Mouse (Mus musculus) intestine, embryonic 14.5 days (tissue): ENCODE data around the gene Lpin2. TPM values are rescaled to one million over a fixed set of nuclear protein-coding genes. Genes with fewer than 3 reads are reported as not detected.

Experiments
- ATAC-seq: fragments of 200-750 bp; cut with Nextera tagmentation; replicated peaks from 2 replicates; pipeline ENCODE4 v1.8.0; 2017; ENCODE audit warnings: low read depth, moderate number of reproducible peaks, moderate TSS enrichment, moderate library complexity; ENCODE audit not compliant: low FRiP score, low TSS enrichment
- DNase-seq: peaks from one replicate; pipeline ENCODE4 v3.0.0-alpha.2; 2018; ENCODE audit warnings: low spot score
- H3K27ac ChIP-seq: fragments of 300-500 bp; sonication (generic); 2 replicates; pipeline ENCODE4 v1.5.1; 2014; ENCODE audit warnings: low read depth, mild to moderate bottlenecking, control low read depth
- H3K27me3 ChIP-seq: fragments of 300-500 bp; sonication (generic); replicated peaks from 2 replicates; pipeline ENCODE4 v1.6.1; 2014; ENCODE audit warnings: low read length, control low read depth; ENCODE audit not compliant: control insufficient read depth, insufficient read depth
- H3K36me3 ChIP-seq: fragments of 300-500 bp; sonication (generic); 2 replicates; pipeline ENCODE4 v1.6.1; 2014; ENCODE audit warnings: low read length, control low read depth; ENCODE audit not compliant: control insufficient read depth, insufficient read depth
- H3K4me1 ChIP-seq: fragments of 300-500 bp; sonication (generic); replicated peaks from 2 replicates; pipeline ENCODE4 v1.6.1; 2014; ENCODE audit warnings: low read length, control low read depth, mixed read lengths; ENCODE audit not compliant: control insufficient read depth, insufficient read depth
- H3K4me2 ChIP-seq: fragments of 300-500 bp; sonication (generic); 2 replicates; pipeline ENCODE4 v1.6.1; 2014; ENCODE audit warnings: low read length
- H3K4me3 ChIP-seq: fragments of 300-500 bp; sonication (generic); 2 replicates; pipeline ENCODE4 v1.5.1; 2014; ENCODE audit warnings: low read depth, low read length, control low read depth, mixed read lengths
- H3K9ac ChIP-seq: fragments of 300-500 bp; sonication (generic); 2 replicates; pipeline ENCODE4 v1.6.1; 2014; ENCODE audit warnings: mild to moderate bottlenecking, low read length
- H3K9me3 ChIP-seq: fragments of 300-500 bp; sonication (generic); 2 replicates; pipeline ENCODE4 v1.6.1; 2016; ENCODE audit warnings: low read length, control low read depth; ENCODE audit not compliant: control insufficient read depth
- WGBS: fragments of 180-500 bp; shearing (Covaris S2); extraction: QIAGEN DNeasy Blood & Tissue Kit; methylation state at CpG from one replicate; pipeline ENCODE4 v1.1.7; 2014; 5-methylcytosine and 5-hydroxymethylcytosine counted together
- polyA plus RNA-seq: library from polyadenylated mRNA; unstranded; fragments of >200 nt; fragmentation: Nextera tagmentation; extraction: Ambion mirVana; gene quantifications from 2 replicates; pipeline ENCODE4 v1.2.1, GENCODE M21; 2014

Lpin2 gene
- polyA plus RNA-seq, 1 experiment from 2014 or later = 27.3 TPM

DNA sequence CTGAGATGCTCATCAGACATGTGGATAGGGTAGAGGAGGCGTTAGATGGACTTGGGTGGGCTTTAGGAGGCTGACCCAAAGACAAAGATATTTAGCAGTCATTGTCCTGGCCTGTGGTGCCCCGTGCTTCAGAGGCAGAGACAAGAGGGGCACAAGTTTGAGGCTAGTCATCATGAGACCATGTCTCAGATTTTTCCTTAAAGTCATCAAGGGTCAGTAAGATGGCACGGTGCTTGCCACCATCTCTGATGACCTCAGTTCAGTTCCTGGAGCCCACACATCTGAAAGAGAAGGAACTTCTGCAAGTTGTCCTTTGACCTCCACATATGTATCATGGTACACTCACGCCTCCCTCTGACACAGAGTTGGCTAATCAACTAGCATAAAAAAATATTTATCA, 39.2 kb upstream of the Lpin2 start:
- Histone ChIP-seq H3K27ac (no peak overlapping the region), H3K4me2 (no peak overlapping the region), H3K9me3 (no peaks in the 10 kb centered on the region), H3K4me1 (no peaks in the 10 kb centered on the region), H3K9ac (no peak overlapping the region), H3K27me3 (no peaks in the 10 kb centered on the region), H3K4me3 (no peak overlapping the region), H3K36me3 (no peaks in the 10 kb centered on the region)
- 83% methylated on average over 4 of the region's 4 CpGs for WGBS
- ATAC-seq (no peak), DNase-seq (no peak)

DNA sequence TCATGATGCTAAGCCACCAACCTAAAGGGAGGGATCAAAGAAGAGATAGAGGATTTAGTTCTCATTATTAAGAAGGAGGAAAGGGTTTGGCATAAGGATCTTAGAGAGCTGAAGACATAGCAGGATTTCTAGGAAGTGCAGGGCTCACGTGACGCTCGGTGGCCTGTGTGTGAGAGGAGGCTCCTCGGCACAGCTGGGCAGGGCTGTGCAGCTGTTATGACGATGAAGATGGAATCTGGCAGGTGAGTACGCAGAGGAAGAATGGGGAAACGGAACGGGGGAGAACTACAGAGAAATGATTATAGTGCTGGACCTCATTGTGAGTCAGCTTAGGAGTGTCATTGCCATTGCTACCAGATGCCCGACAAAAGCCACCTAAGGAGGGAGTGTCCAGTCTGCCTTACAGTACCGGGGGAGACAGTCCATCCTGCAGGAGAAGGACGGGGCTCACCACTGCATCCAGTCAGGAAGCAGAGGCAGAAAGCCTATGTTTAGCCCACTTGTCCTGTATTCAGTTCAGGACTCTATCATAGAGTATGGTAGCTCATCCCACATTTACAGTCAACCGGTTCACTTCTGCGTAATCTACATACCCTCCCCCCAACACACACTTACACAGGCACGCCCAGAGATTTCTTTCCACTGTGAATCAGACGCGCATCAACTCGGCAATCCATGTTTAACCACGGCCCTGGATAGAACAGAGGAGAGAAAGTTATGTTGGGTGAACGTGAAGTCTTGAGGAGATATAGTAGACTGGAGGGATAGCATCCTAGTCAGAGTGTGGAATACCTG, 37.8 kb upstream of the Lpin2 start:
- no peak overlapping the region for H3K27ac ChIP-seq
- ATAC-seq (no peak), DNase-seq (peak; percentile 32)
- H3K27me3 ChIP-seq = no peaks in the 10 kb centered on the region
- H3K36me3 ChIP-seq = no peaks in the 10 kb centered on the region
- no peak overlapping the region for H3K4me2 ChIP-seq
- H3K9ac ChIP-seq = no peak overlapping the region
- 83% methylated on average over 19 of the region's 19 CpGs for WGBS
- H3K4me1 ChIP-seq = no peaks in the 10 kb centered on the region
- H3K9me3 ChIP-seq = no peaks in the 10 kb centered on the region
- H3K4me3 ChIP-seq = no peak overlapping the region

DNA sequence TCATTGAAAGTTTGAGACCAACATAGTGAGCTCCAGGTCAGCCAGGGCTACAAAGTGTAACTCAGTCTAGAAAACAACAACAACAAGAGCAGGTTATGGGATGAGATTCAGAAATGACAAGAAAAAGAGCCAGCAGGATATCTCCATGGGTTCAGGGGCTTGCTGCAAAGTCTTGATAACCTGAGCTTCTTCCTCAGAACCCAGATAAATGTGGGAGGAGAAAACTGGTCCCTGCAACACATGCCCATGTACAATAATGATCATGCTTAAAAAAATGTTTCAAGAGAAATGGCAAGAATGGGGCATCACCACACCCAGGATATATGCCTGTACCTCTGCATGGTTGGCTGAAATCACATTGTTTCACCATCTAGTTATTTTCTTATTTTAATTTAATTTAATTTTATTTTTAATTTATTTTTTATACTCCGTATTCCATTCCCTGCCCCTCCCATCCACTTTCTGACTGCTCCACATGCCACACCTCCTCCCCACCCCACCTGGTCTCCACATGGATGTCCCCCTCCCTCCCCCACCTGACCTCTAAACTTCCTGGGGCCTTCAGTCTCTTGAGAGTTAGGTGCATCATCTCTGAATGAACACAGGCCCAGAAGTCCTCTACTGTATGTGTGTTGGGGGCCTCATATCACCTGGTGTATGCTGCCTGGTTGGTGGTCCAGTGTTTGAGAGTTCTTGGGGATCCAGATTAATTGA, 37.0 kb upstream of the Lpin2 start:
- DNase-seq = no peak

DNA sequence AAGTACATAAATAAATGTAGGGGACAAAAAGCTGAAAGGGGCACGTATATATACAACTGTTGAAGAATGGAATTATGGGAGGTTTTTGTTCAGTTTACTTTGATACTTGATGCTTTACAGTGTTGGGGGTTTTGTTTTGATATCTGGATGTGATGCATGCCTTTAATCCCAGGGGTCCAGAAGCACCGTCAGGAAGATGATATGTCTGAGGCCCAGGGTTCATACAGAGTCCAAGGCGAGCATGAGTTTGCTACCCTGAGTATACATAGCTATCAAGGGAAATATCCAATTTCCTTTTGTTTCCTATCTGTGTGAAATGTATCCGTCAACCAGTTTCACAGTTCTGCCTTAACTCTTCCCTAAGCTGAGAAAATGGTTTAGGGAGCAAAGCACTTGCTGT, 29.0 kb upstream of the Lpin2 start:
- no peak overlapping the region for H3K9ac ChIP-seq
- no peaks in the 10 kb centered on the region for H3K36me3 ChIP-seq
- H3K27me3 ChIP-seq = no peaks in the 10 kb centered on the region
- no peaks in the 10 kb centered on the region for H3K9me3 ChIP-seq
- 40% methylated on average over 4 of the region's 4 CpGs for WGBS
- H3K4me2 ChIP-seq = no peak overlapping the region
- no peak overlapping the region for H3K27ac ChIP-seq
- no peak overlapping the region for H3K4me3 ChIP-seq
- no peak for DNase-seq
- peaks cover 10% of the 10 kb centered on the region; the same call in 1 of the 2 replicates for H3K4me1 ChIP-seq
- no peak for ATAC-seq

More for the DNA sequence above, 37.0 kb upstream of the Lpin2 start:
- Histone ChIP-seq H3K4me2 (no peak overlapping the region), H3K9me3 (no peaks in the 10 kb centered on the region), H3K4me1 (no peaks in the 10 kb centered on the region), H3K27ac (no peak overlapping the region), H3K4me3 (no peak overlapping the region), H3K9ac (no peak overlapping the region), H3K36me3 (no peaks in the 10 kb centered on the region), H3K27me3 (no peaks in the 10 kb centered on the region)
- WGBS = 95% methylated on average over 1 of the region's 1 CpGs
- no peak for ATAC-seq

DNA sequence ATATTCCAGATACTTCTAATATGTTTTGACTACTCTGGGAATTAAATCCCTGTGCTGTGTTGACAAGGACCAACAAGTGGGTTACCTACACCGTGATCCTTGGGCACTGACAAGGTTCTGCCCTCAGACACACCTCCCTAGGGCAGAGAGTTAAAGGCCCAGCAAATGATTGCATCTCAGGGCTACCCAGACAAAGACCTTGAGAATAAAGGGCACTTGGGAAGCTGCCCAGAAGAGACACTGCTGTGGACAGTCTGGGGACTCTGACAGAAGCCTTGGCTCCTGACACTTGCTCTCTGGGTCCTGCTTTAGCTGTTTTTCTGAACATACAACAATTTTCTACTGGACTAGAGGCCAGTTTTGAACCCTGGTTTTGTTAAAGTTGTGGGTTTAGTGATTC, 27.1 kb upstream of the Lpin2 start:
- DNase-seq (no peak), ATAC-seq (no peak)
- no peak overlapping the region for H3K27ac ChIP-seq
- no peak overlapping the region for H3K4me2 ChIP-seq
- H3K27me3 ChIP-seq = no peaks in the 10 kb centered on the region
- 17% methylated on average over 1 of the region's 1 CpGs for WGBS
- H3K4me1 ChIP-seq = peaks cover 15% of the 10 kb centered on the region
- H3K9ac ChIP-seq = no peak overlapping the region
- no peaks in the 10 kb centered on the region for H3K36me3 ChIP-seq
- no peaks in the 10 kb centered on the region for H3K9me3 ChIP-seq
- H3K4me3 ChIP-seq = no peak overlapping the region

DNA sequence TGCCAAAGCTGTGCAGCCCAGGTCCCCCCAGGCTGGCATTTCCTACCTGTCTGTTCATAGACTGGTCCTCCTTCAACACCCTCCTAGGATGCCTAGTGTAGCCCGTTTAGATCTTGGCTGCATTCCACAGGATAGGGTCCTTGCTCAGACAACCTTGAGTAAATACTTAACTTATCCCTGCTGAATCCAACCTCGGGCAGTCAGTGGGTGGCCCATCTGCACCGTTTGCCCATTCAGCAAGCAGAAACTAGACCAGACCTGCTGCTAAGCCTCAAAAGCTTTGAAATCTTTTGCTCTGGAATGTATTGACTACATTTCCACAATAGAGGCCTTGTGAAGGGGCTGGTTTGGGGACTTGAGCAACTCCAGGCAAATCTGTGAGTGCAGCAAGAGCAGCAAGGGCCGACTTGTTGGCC, 23.2 kb upstream of the Lpin2 start:
- no peak overlapping the region for H3K4me3 ChIP-seq

DNA sequence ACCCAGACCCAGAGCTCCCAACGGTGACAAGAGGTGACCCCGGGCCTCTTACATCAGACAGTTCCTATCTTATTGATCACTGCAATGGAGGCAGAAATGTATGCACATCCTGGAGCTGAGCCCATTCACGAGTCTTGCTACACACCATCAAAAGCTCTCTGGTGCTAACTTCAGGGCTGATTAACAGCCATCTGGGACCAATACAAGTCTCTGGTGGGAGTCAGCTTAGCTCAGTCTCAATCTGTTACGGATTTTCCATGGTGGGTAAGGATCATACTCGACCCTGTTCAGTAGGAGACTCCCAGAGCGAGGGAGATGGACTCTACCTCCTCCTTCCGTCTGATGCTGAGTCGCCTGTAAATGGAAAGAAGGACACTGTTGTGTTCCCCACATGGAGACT, 22.6 kb upstream of the Lpin2 start:
- peak overlapping the region; percentile 6; the same call in 1 of the 2 replicates for H3K27ac ChIP-seq
- no peaks in the 10 kb centered on the region for H3K27me3 ChIP-seq
- DNase-seq (no peak), ATAC-seq (no peak)
- peaks cover 9% of the 10 kb centered on the region for H3K4me1 ChIP-seq
- no peak overlapping the region for H3K4me3 ChIP-seq
- H3K9me3 ChIP-seq = no peaks in the 10 kb centered on the region
- no peak overlapping the region for H3K4me2 ChIP-seq
- no peaks in the 10 kb centered on the region for H3K36me3 ChIP-seq
- WGBS = 65% methylated on average over 8 of the region's 8 CpGs
- H3K9ac ChIP-seq = no peak overlapping the region

More for the DNA sequence above, 23.2 kb upstream of the Lpin2 start:
- ATAC-seq = peak; percentile 47; the same call in 1 of the 2 replicates
- 9% methylated on average over 4 of the region's 4 CpGs for WGBS
- Histone ChIP-seq H3K27me3 (no peaks in the 10 kb centered on the region), H3K27ac (peak overlapping the region; percentile 6; the same call in 1 of the 2 replicates), H3K36me3 (no peaks in the 10 kb centered on the region), H3K4me2 (no peak overlapping the region), H3K4me1 (peaks cover 11% of the 10 kb centered on the region), H3K9me3 (no peaks in the 10 kb centered on the region), H3K9ac (no peak overlapping the region)
- no peak for DNase-seq

DNA sequence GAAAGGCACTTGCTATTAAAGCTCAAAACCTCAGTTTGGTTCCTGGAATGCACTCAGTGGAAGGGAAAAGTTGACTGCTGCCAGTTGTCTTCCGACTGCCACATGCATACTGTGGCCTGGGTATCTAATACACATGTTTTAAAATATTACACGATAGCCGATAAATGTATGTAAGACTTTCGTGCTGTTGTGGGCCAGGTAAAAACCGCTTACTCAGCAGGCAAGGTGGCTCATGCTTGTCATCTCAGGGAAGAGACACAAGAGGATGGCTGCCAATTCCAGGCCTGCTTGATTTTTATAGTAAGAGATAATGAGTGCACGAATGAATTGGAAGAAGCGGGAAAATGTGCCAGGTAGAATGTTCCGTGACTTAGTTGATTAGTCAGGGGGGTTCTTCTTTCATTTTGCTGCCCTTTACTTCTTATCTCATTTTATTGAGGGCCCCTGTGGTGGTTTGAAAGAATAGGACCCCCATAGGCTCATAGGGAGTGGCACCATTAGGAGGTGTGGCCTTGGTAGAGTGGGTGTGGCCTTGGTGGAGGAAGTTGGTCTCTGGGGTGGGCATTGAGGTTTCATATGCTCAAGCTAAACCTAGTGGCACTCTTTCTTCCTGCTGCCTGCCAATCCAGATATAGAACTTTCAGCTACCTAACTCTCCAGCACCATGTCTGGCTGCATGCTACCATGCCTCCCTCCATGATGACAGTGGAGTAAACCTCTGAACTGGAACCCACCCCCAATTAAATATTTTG, 21.9 kb upstream of the Lpin2 start:
- no peak for ATAC-seq
- Histone ChIP-seq H3K9me3 (no peaks in the 10 kb centered on the region), H3K36me3 (no peaks in the 10 kb centered on the region), H3K27ac (no peak overlapping the region), H3K4me3 (no peak overlapping the region), H3K9ac (no peak overlapping the region), H3K4me2 (no peak overlapping the region), H3K4me1 (peaks cover 5% of the 10 kb centered on the region), H3K27me3 (no peaks in the 10 kb centered on the region)
- WGBS = 95% methylated on average over 8 of the region's 8 CpGs
- no peak for DNase-seq
